Mouse (Mus musculus): ENCODE results near the gene Hira. TPM values are rescaled to one million over a fixed set of nuclear protein-coding genes. Genes with fewer than 3 reads are reported as not detected.

Gene Hira
- total and polyA plus RNA-seq, 2 experiments from 2014 or later, result 19.2 to 73.1 TPM

- TF ChIP-seq CTCF (IDR thresholded peaks at IDR 0.05), result no peak
- no peak for ATAC-seq (ENCODE audit: low FRiP score)
Measured at GRCm38 (mm10) chr16:18896429-18896828, 19.6 kb downstream of the Hira start.

GRCm38 (mm10) chr16:18905648-18906047 lies 28.8 kb downstream of the Hira start:
- no peak for TF ChIP-seq CTCF (IDR thresholded peaks at IDR 0.05)
- Histone ChIP-seq H3K27ac (ENCODE audit: low read depth, low read length) (no peak overlapping the region), H3K27me3 (ENCODE audit: insufficient read depth, low read length) (no peaks in the 10 kb centered on the region), H3K4me3 (ENCODE audit: low read depth, low read length) (no peak overlapping the region), H3K4me1 (ENCODE audit: insufficient read depth, low read length) (no peaks in the 10 kb centered on the region), H3K9me3 (ENCODE audit: low read length) (no peaks in the 10 kb centered on the region), H3K9ac (replicated peaks; ENCODE audit: low read length, poor library complexity, severe bottlenecking) (no peak overlapping the region), H3K4me2 (ENCODE audit: low read depth, low read length, poor library complexity, severe bottlenecking) (no peak overlapping the region), H3K36me3 (ENCODE audit: insufficient read depth, low read length) (peaks cover 26% of the 10 kb centered on the region)
- 96% methylated on average over 1 of the region's 1 CpGs for WGBS
- no peak for ATAC-seq (ENCODE audit: low FRiP score)
- DNase-seq (ENCODE audit: low spot score), result no peak

More at GRCm38 (mm10) chr16:18896429-18896828, 19.6 kb downstream of the Hira start:
- peaks cover 19% of the 10 kb centered on the region for H3K36me3 ChIP-seq (ENCODE audit: insufficient read depth, low read length)
- DNase-seq (ENCODE audit: low spot score), result no peak
- no peaks in the 10 kb centered on the region for H3K9me3 ChIP-seq (ENCODE audit: low read length)
- H3K4me1 ChIP-seq (ENCODE audit: insufficient read depth, low read length), result no peaks in the 10 kb centered on the region
- no peak overlapping the region for H3K9ac ChIP-seq (replicated peaks; ENCODE audit: low read length, poor library complexity, severe bottlenecking)
- H3K27ac ChIP-seq (ENCODE audit: low read depth, low read length), result no peak overlapping the region
- H3K4me3 ChIP-seq (ENCODE audit: low read depth, low read length), result no peak overlapping the region
- no peaks in the 10 kb centered on the region for H3K27me3 ChIP-seq (ENCODE audit: insufficient read depth, low read length)
- no peak overlapping the region for H3K4me2 ChIP-seq (ENCODE audit: low read depth, low read length, poor library complexity, severe bottlenecking)
- WGBS, result 90% methylated on average over 10 of the region's 10 CpGs

- H3K27ac ChIP-seq (ENCODE audit: low read depth, low read length), result no peak overlapping the region
- WGBS, result 98% methylated on average over 4 of the region's 4 CpGs
- no peak overlapping the region for H3K4me2 ChIP-seq (ENCODE audit: low read depth, low read length, poor library complexity, severe bottlenecking)
- ATAC-seq (ENCODE audit: low FRiP score) (no peak), DNase-seq (ENCODE audit: low spot score) (no peak)
- no peak overlapping the region for H3K4me3 ChIP-seq (ENCODE audit: low read depth, low read length)
- H3K9me3 ChIP-seq (ENCODE audit: low read length), result no peaks in the 10 kb centered on the region
- H3K36me3 ChIP-seq (ENCODE audit: insufficient read depth, low read length), result peaks cover 55% of the 10 kb centered on the region
- H3K9ac ChIP-seq (replicated peaks; ENCODE audit: low read length, poor library complexity, severe bottlenecking), result no peak overlapping the region
- H3K27me3 ChIP-seq (ENCODE audit: insufficient read depth, low read length), result no peaks in the 10 kb centered on the region
- H3K4me1 ChIP-seq (ENCODE audit: insufficient read depth, low read length), result no peaks in the 10 kb centered on the region
- no peak for TF ChIP-seq CTCF (IDR thresholded peaks at IDR 0.05)
Measured at GRCm38 (mm10) chr16:18916064-18916463, 39.2 kb downstream of the Hira start.

- H3K27me3 ChIP-seq (ENCODE audit: insufficient read depth, low read length), result no peaks in the 10 kb centered on the region
- WGBS, result 96% methylated on average over 2 of the region's 2 CpGs
- peaks cover 82% of the 10 kb centered on the region for H3K36me3 ChIP-seq (ENCODE audit: insufficient read depth, low read length)
- DNase-seq (ENCODE audit: low spot score) (no peak), ATAC-seq (ENCODE audit: low FRiP score) (no peak)
- no peak overlapping the region for H3K27ac ChIP-seq (ENCODE audit: low read depth, low read length)
- no peak overlapping the region for H3K4me2 ChIP-seq (ENCODE audit: low read depth, low read length, poor library complexity, severe bottlenecking)
- H3K4me1 ChIP-seq (ENCODE audit: insufficient read depth, low read length), result no peaks in the 10 kb centered on the region
- TF ChIP-seq CTCF (IDR thresholded peaks at IDR 0.05), result no peak
- no peak overlapping the region for H3K9ac ChIP-seq (replicated peaks; ENCODE audit: low read length, poor library complexity, severe bottlenecking)
- no peak overlapping the region for H3K4me3 ChIP-seq (ENCODE audit: low read depth, low read length)
- H3K9me3 ChIP-seq (ENCODE audit: low read length), result no peaks in the 10 kb centered on the region
Measured at GRCm38 (mm10) chr16:18921771-18922170, 44.9 kb downstream of the Hira start.

- H3K4me2 ChIP-seq (ENCODE audit: low read depth, low read length, poor library complexity, severe bottlenecking), result no peak overlapping the region
- peaks cover 57% of the 10 kb centered on the region for H3K36me3 ChIP-seq (ENCODE audit: insufficient read depth, low read length)
- no peaks in the 10 kb centered on the region for H3K4me1 ChIP-seq (ENCODE audit: insufficient read depth, low read length)
- no peak for TF ChIP-seq CTCF (IDR thresholded peaks at IDR 0.05)
- H3K27ac ChIP-seq (ENCODE audit: low read depth, low read length), result no peak overlapping the region
- no peaks in the 10 kb centered on the region for H3K27me3 ChIP-seq (ENCODE audit: insufficient read depth, low read length)
- whole genome bisulfite sequencing, result 100% methylated on average over 1 of the region's 1 CpGs
- H3K4me3 ChIP-seq (ENCODE audit: low read depth, low read length), result no peak overlapping the region
- no peak overlapping the region for H3K9ac ChIP-seq (replicated peaks; ENCODE audit: low read length, poor library complexity, severe bottlenecking)
- DNase-seq (ENCODE audit: low spot score) (no peak), ATAC-seq (ENCODE audit: low FRiP score) (no peak)
- H3K9me3 ChIP-seq (ENCODE audit: low read length), result no peaks in the 10 kb centered on the region
Measured at GRCm38 (mm10) chr16:18927963-18928362, 51.1 kb downstream of the Hira start.

- Histone ChIP-seq H3K4me1 (ENCODE audit: insufficient read depth, low read length) (no peaks in the 10 kb centered on the region), H3K4me3 (ENCODE audit: low read depth, low read length) (no peak overlapping the region), H3K4me2 (ENCODE audit: low read depth, low read length, poor library complexity, severe bottlenecking) (no peak overlapping the region), H3K36me3 (ENCODE audit: insufficient read depth, low read length) (peaks cover 36% of the 10 kb centered on the region), H3K9me3 (ENCODE audit: low read length) (no peaks in the 10 kb centered on the region), H3K27ac (ENCODE audit: low read depth, low read length) (no peak overlapping the region), H3K9ac (replicated peaks; ENCODE audit: low read length, poor library complexity, severe bottlenecking) (no peak overlapping the region), H3K27me3 (ENCODE audit: insufficient read depth, low read length) (no peaks in the 10 kb centered on the region)
- WGBS, result 84% methylated on average over 5 of the region's 5 CpGs
- ATAC-seq (ENCODE audit: low FRiP score) (no peak), DNase-seq (ENCODE audit: low spot score) (peak; percentile 6)
- TF ChIP-seq CTCF (IDR thresholded peaks at IDR 0.05), result no peak
Measured at GRCm38 (mm10) chr16:18938321-18939082, 61.7 kb downstream of the Hira start.

All from midbrain, postnatal 0 days (tissue).